Mouse (Mus musculus) midbrain, postnatal 0 days (tissue): Measurements from ENCODE around the gene Olfr700. TPM values are rescaled to one million over a fixed set of nuclear protein-coding genes. Genes with fewer than 3 reads are reported as not detected.

Experiments used
- ATAC-seq: fragments of 200-750 bp; cut with Nextera tagmentation; 2 replicates; pipeline ENCODE4 v1.8.0; 2017; ENCODE audit warnings: moderate number of reproducible peaks, mild to moderate bottlenecking, moderate TSS enrichment, moderate library complexity; ENCODE audit not compliant: low FRiP score
- DNase-seq: peaks from one replicate; pipeline ENCODE4 v3.0.0-alpha.2; 2015; ENCODE audit warnings: low spot score
- H3K27ac ChIP-seq: fragments of 300-500 bp; sonication (generic); 2 replicates; pipeline ENCODE4 v1.5.1; 2014; ENCODE audit warnings: low read depth, mild to moderate bottlenecking, low read length, mixed read lengths
- H3K27me3 ChIP-seq: fragments of 300-500 bp; sonication (generic); 2 replicates; pipeline ENCODE4 v1.6.1; 2014; ENCODE audit warnings: low read length, control low read depth, mixed read lengths; ENCODE audit not compliant: insufficient read depth
- H3K36me3 ChIP-seq: fragments of 300-500 bp; sonication (generic); 2 replicates; pipeline ENCODE4 v1.6.1; 2014; ENCODE audit warnings: low read length, control low read depth, mixed read lengths; ENCODE audit not compliant: insufficient read depth
- H3K4me1 ChIP-seq: fragments of 300-500 bp; sonication (generic); 2 replicates; pipeline ENCODE4 v1.6.1; 2014; ENCODE audit warnings: mild to moderate bottlenecking, control low read depth, antibody characterized with exemption, low read length, mixed read lengths; ENCODE audit not compliant: insufficient read depth
- H3K4me2 ChIP-seq: fragments of 300-500 bp; sonication (generic); 2 replicates; pipeline ENCODE4 v1.6.1; 2014; ENCODE audit warnings: low read depth, mild to moderate bottlenecking, low read length, mixed read lengths; ENCODE audit not compliant: poor library complexity, severe bottlenecking
- H3K4me3 ChIP-seq: fragments of 300-500 bp; sonication (generic); 2 replicates; pipeline ENCODE4 v1.5.1; 2014; ENCODE audit warnings: low read depth, mild to moderate bottlenecking, low read length, moderate library complexity
- H3K9ac ChIP-seq: fragments of 300-500 bp; sonication (generic); replicated peaks from 2 replicates; pipeline ENCODE4 v1.6.1; 2014; ENCODE audit warnings: mild to moderate bottlenecking, low read length, moderate library complexity, mixed read lengths; ENCODE audit not compliant: poor library complexity, severe bottlenecking
- H3K9me3 ChIP-seq: fragments of 300-500 bp; sonication (generic); 2 replicates; pipeline ENCODE4 v1.6.1; 2016; ENCODE audit warnings: low read length, control low read depth
- CTCF ChIP-seq: IDR thresholded peaks from 2 replicates; pipeline ENCODE4 v1.5.1; 2016; ENCODE audit warnings: antibody characterized with exemption, mild to moderate bottlenecking
- WGBS: fragments of 180-500 bp; shearing (Covaris S2); extraction: QIAGEN DNeasy Blood & Tissue Kit; methylation state at CpG from one replicate; pipeline ENCODE4 v1.1.7; 2014; 5-methylcytosine and 5-hydroxymethylcytosine counted together
- polyA plus RNA-seq: library from polyadenylated mRNA; unstranded; fragments of >200 nt; fragmentation: Nextera tagmentation; extraction: Ambion mirVana; gene quantifications from 2 replicates; pipeline ENCODE4 v1.2.1, GENCODE M21; 2015
- total RNA-seq: library from RNA; depleted of rRNA; stranded (reverse); fragments of >200 nt; gene quantifications from 2 replicates; pipeline ENCODE4 v1.2.3, GENCODE M21; 2014; rRNA removed

The Olfr700 gene
- total RNA-seq (not detected in 2 replicates), polyA plus RNA-seq (not detected in 2 replicates)

DNA sequence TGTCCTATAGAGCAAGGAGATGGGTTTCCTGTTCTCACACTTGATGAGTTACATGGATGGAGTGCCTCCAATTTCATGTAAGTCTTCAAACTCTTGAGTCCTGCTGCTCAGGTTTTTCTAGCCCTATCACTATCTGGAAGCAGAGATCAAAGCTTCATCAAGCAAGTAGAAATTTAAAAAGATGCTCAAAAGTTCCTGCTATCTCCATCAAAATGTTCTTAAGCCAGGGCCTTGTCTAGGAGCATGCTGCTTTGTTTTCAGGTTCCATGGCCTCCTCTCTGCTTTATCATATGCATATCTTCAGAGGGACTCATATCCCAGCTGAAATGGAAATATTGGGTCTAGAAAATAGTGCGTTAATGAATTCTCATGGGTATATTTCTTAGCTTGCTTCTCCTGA is at the start of gene Olfr700:
Gene Olfr700 (minus strand): TSS at position 101 of the 400 bp plus-strand sequence.
- Histone ChIP-seq H3K4me3 (no peak within 1 kb of the TSS), H3K4me2 (no peak within 1 kb of the TSS), H3K27ac (no peak within 1 kb of the TSS), H3K4me1 (no peaks in the 10 kb centered on the region), H3K9ac (no peak within 1 kb of the TSS), H3K9me3 (no peaks in the 10 kb centered on the region), H3K27me3 (no peaks in the 10 kb centered on the region), H3K36me3 (no peaks in the 10 kb centered on the region)
- ATAC-seq: no peak
- TF ChIP-seq CTCF: no peak
- 84% methylated on average over 1 of the region's 1 CpGs for WGBS
- DNase-seq: no peak

- Histone ChIP-seq H3K4me2 (no peak within 1 kb of the TSS), H3K9me3 (no peaks in the 10 kb centered on the region), H3K9ac (no peak within 1 kb of the TSS), H3K4me1 (no peaks in the 10 kb centered on the region), H3K36me3 (no peaks in the 10 kb centered on the region), H3K4me3 (no peak within 1 kb of the TSS), H3K27ac (no peak within 1 kb of the TSS), H3K27me3 (no peaks in the 10 kb centered on the region)
- ATAC-seq (no peak), DNase-seq (no peak)
- no peak for TF ChIP-seq CTCF
- 62% methylated on average over 2 of the region's 2 CpGs for WGBS
Measured at GRCm38 (mm10) chr7:106843060-106843459, 34.4 kb upstream of the Olfr700 start, which contains the start of gene Olfr703. Gene Olfr703, plus strand, starts transcription at chr7:106843360.

- Histone ChIP-seq H3K27me3 (no peaks in the 10 kb centered on the region), H3K4me2 (no peak within 1 kb of the TSS), H3K4me3 (no peak within 1 kb of the TSS), H3K9me3 (no peaks in the 10 kb centered on the region), H3K27ac (no peak within 1 kb of the TSS), H3K4me1 (no peaks in the 10 kb centered on the region), H3K36me3 (no peaks in the 10 kb centered on the region), H3K9ac (no peak within 1 kb of the TSS)
- ATAC-seq (no peak), DNase-seq (no peak)
- no peak for TF ChIP-seq CTCF
Measured at GRCm38 (mm10) chr7:106833793-106834192, 25.2 kb upstream of the Olfr700 start, which contains the start of gene Olfr702. Gene Olfr702, minus strand, starts transcription at chr7:106833893.

DNA sequence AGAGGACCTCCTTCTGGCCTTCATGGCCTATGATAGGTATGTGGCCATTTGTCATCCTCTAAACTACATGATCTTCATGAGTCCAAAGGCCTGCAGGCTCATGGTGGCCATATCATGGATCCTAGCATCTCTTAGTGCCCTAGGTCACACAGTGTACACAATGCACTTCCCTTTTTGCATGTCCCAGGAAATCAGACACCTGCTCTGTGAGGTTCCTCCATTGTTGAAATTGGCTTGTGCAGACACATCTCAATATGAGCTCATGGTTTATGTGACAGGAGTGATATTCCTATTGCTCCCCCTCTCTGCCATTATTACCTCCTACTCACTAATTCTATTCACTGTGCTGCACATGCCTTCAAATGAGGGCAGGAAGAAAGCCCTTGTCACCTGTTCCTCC is 9.8 kb upstream of the Olfr700 start:
- ATAC-seq (no peak), DNase-seq (no peak)
- Histone ChIP-seq H3K36me3 (no peaks in the 10 kb centered on the region), H3K9me3 (no peaks in the 10 kb centered on the region), H3K9ac (no peak overlapping the region), H3K4me1 (no peaks in the 10 kb centered on the region), H3K27ac (no peak overlapping the region), H3K4me2 (no peak overlapping the region), H3K27me3 (no peaks in the 10 kb centered on the region), H3K4me3 (no peak overlapping the region)
- no peak for TF ChIP-seq CTCF

GRCm38 (mm10) chr7:106815775-106816174 is 7.1 kb upstream of the Olfr700 start:
- Histone ChIP-seq H3K27ac (no peak overlapping the region), H3K27me3 (no peaks in the 10 kb centered on the region), H3K4me3 (no peak overlapping the region), H3K9me3 (no peaks in the 10 kb centered on the region), H3K4me1 (no peaks in the 10 kb centered on the region), H3K36me3 (no peaks in the 10 kb centered on the region), H3K9ac (no peak overlapping the region), H3K4me2 (no peak overlapping the region)
- DNase-seq (peak; percentile 24), ATAC-seq (no peak)
- peak; percentile 20 for TF ChIP-seq CTCF
- WGBS: 71% methylated on average over 2 of the region's 2 CpGs

GRCm38 (mm10) chr7:106813829-106814228 is 5.2 kb upstream of the Olfr700 start, which contains the start of gene Olfr701:
Gene Olfr701, plus strand, starts transcription at chr7:106814129.
- no peak for TF ChIP-seq CTCF
- no peaks in the 10 kb centered on the region for H3K27me3 ChIP-seq
- H3K9ac ChIP-seq: no peak within 1 kb of the TSS
- ATAC-seq (no peak), DNase-seq (no peak)
- no peaks in the 10 kb centered on the region for H3K4me1 ChIP-seq
- no peaks in the 10 kb centered on the region for H3K36me3 ChIP-seq
- no peak within 1 kb of the TSS for H3K4me3 ChIP-seq
- 84% methylated on average over 2 of the region's 2 CpGs for WGBS
- H3K4me2 ChIP-seq: no peak within 1 kb of the TSS
- H3K9me3 ChIP-seq: no peaks in the 10 kb centered on the region
- no peak within 1 kb of the TSS for H3K27ac ChIP-seq
